Mouse (Mus musculus) intestine, embryonic 15.5 days (tissue): ENCODE measurements around the gene Arrdc4. TPM values are rescaled to one million over a fixed set of nuclear protein-coding genes. Genes with fewer than 3 reads are reported as not detected.

ENCODE experiments used
- ATAC-seq: fragments of 200-750 bp; cut with Nextera tagmentation; 2 replicates; pipeline ENCODE4 v1.8.0; 2017; ENCODE audit warnings: moderate TSS enrichment, moderate library complexity
- H3K27ac ChIP-seq: fragments of 300-500 bp; sonication (generic); 2 replicates; pipeline ENCODE4 v1.5.1; 2015; ENCODE audit warnings: mild to moderate bottlenecking, inconsistent platforms
- H3K27me3 ChIP-seq: fragments of 300-500 bp; sonication (generic); replicated peaks from 2 replicates; pipeline ENCODE4 v1.6.1; 2015; ENCODE audit warnings: inconsistent platforms
- H3K36me3 ChIP-seq: fragments of 300-500 bp; sonication (generic); 2 replicates; pipeline ENCODE4 v1.6.1; 2015; ENCODE audit warnings: inconsistent platforms
- H3K4me1 ChIP-seq: fragments of 300-500 bp; sonication (generic); replicated peaks from 2 replicates; pipeline ENCODE4 v1.6.1; 2015; ENCODE audit warnings: inconsistent platforms
- H3K4me2 ChIP-seq: fragments of 300-500 bp; sonication (generic); replicated peaks from 2 replicates; pipeline ENCODE4 v1.6.1; 2015; ENCODE audit warnings: mild to moderate bottlenecking, inconsistent platforms
- H3K4me3 ChIP-seq: fragments of 300-500 bp; sonication (generic); replicated peaks from 2 replicates; pipeline ENCODE4 v1.5.1; 2015; ENCODE audit warnings: inconsistent platforms
- H3K9ac ChIP-seq: fragments of 300-500 bp; sonication (generic); 2 replicates; pipeline ENCODE4 v1.6.1; 2015; ENCODE audit warnings: inconsistent platforms
- H3K9me3 ChIP-seq: fragments of 300-500 bp; sonication (generic); 2 replicates; pipeline ENCODE4 v1.6.1; 2016; ENCODE audit warnings: inconsistent platforms
- WGBS: fragments of 180-500 bp; shearing (Covaris S2); methylation state at CpG from one replicate; pipeline ENCODE4 v1.1.7; 2015; 5-methylcytosine and 5-hydroxymethylcytosine counted together
- polyA plus RNA-seq: library from polyadenylated mRNA; unstranded; fragments of >200 nt; fragmentation: Nextera tagmentation; extraction: Ambion mirVana; gene quantifications from 2 replicates; pipeline ENCODE4 v1.2.1, GENCODE M21; 2015

The Arrdc4 gene
- 28.2 and 29.6 TPM in 2 replicates for polyA plus RNA-seq

DNA sequence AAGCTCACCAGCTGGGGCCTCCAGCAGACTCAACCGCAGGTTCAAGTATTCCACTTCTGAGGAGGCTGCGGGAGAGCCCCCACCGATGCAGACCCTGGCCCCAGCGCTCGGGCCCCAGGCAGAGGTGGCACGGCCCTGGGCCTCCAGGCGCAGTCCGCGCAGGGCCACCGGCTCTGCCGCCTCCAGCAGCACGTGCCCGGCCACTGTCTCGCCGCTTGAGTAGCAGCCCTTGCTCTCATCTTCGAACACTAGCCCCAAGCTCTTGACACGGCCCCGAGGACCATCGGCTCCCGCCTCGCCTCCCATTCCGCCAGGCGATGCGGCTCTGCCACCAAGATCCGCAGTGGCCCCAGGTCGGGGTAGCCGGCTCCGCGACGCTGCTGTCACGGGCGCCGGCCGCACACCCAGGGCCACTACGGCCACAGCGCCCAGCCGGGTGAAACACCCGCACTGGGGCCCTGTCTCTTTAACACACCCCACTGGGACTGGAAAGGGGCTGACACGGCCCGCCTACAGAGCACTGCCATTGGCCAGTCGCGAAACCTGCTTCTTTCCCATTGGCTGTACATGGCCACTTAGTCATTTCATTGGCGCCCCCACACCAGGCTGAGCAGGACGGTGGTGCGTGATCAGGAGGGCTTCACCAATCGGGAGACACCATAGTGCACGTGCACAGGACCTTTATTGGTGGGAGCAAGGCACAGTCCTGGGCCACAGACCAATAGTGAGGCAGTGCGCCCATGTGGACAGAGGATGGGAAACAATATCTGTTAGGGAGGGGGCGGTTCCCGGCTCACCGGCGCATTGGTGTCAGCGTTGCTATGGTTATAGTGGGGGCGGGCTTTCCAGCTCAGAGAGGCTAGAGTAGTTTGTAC, at the start of gene Arrdc4:
Gene Arrdc4, minus strand, starts transcription at position 481 of the 875 bp plus-strand sequence.
- no peaks in the 10 kb centered on the region for H3K27me3 ChIP-seq
- peak within 1 kb of the TSS; percentile 75 for H3K9ac ChIP-seq
- H3K4me2 ChIP-seq, result peak within 1 kb of the TSS; percentile 79
- H3K4me1 ChIP-seq, result peaks cover 12% of the 10 kb centered on the region
- peak within 1 kb of the TSS; percentile 66 for H3K4me3 ChIP-seq
- H3K36me3 ChIP-seq, result no peaks in the 10 kb centered on the region
- H3K27ac ChIP-seq, result peak within 1 kb of the TSS; percentile 81
- under 1% methylated on average over 54 of the region's 54 CpGs for WGBS
- no peaks in the 10 kb centered on the region for H3K9me3 ChIP-seq
- ATAC-seq, result peak; percentile 99

DNA sequence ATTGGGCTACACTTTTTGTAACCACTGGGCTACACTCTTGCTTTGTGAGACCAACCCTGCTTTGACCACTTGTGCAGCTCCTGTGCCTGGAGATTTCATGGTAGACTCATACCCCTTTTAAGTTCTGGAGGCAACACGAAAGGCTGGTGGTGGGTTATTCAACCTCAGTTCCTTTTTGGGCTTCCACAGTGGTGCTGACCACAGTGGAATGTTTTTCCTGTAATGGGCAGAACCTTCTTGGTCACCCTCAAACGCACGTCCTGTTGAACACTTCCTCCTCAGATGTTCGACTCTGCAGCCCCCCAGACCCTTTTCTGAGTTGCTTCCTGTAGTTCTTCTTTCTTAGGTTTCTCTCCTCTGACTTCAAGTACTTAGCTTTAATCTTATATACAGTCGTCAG, 46.5 kb upstream of the Arrdc4 start:
- Histone ChIP-seq H3K9ac (no peak overlapping the region), H3K4me3 (no peak overlapping the region), H3K4me1 (no peaks in the 10 kb centered on the region), H3K36me3 (no peaks in the 10 kb centered on the region), H3K27me3 (no peaks in the 10 kb centered on the region), H3K9me3 (no peaks in the 10 kb centered on the region), H3K27ac (no peak overlapping the region), H3K4me2 (no peak overlapping the region)
- no peak for ATAC-seq
- 75% methylated on average over 5 of the region's 5 CpGs for WGBS

DNA sequence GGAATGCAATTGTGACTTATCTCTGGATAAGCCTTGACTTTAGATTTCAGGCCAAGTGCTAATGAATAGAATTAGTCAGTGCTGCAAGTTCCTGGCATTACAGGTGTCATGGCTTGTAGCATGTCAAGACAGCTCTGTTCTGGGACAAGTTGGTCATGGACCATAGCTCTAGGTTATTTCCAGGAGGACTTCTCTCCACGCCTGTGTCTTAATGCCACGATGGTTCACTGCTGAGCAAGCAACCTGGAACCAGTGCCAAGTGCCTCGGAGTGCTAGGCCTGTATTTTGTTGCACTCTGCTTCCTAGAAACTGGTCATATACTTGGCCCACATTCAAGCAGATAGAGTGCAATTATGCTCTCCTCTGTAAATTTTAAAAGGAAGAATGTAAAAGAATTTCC, 39.7 kb upstream of the Arrdc4 start:
- no peaks in the 10 kb centered on the region for H3K4me1 ChIP-seq
- ATAC-seq, result no peak
- no peaks in the 10 kb centered on the region for H3K27me3 ChIP-seq
- H3K36me3 ChIP-seq, result no peaks in the 10 kb centered on the region
- no peaks in the 10 kb centered on the region for H3K9me3 ChIP-seq
- no peak overlapping the region for H3K4me3 ChIP-seq
- H3K9ac ChIP-seq, result no peak overlapping the region
- H3K27ac ChIP-seq, result no peak overlapping the region
- 76% methylated on average over 3 of the region's 3 CpGs for WGBS
- no peak overlapping the region for H3K4me2 ChIP-seq

DNA sequence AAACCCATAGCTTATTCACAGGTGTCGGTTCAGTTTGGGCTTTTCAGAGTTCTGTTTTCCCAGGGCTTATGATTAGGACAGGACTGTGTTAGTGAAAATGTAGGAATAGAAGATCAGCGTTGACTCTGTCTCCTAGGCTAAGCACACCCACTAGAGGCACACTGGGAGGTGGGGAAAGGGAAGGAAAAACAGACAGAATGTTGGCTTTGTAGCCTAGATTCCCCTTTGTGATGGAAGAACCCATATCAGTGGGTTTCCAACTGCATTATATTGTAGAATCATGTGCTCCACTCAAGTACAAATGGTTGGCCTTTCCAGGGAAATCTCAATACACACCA, 22.7 kb upstream of the Arrdc4 start:
- Histone ChIP-seq H3K27ac (peak overlapping the region; percentile 33; the same call in 1 of the 2 replicates), H3K4me1 (no peaks in the 10 kb centered on the region), H3K9me3 (no peaks in the 10 kb centered on the region), H3K4me2 (no peak overlapping the region), H3K27me3 (no peaks in the 10 kb centered on the region), H3K4me3 (no peak overlapping the region), H3K36me3 (no peaks in the 10 kb centered on the region), H3K9ac (no peak overlapping the region)
- 75% methylated on average over 2 of the region's 2 CpGs for WGBS
- ATAC-seq, result peak; percentile 55

DNA sequence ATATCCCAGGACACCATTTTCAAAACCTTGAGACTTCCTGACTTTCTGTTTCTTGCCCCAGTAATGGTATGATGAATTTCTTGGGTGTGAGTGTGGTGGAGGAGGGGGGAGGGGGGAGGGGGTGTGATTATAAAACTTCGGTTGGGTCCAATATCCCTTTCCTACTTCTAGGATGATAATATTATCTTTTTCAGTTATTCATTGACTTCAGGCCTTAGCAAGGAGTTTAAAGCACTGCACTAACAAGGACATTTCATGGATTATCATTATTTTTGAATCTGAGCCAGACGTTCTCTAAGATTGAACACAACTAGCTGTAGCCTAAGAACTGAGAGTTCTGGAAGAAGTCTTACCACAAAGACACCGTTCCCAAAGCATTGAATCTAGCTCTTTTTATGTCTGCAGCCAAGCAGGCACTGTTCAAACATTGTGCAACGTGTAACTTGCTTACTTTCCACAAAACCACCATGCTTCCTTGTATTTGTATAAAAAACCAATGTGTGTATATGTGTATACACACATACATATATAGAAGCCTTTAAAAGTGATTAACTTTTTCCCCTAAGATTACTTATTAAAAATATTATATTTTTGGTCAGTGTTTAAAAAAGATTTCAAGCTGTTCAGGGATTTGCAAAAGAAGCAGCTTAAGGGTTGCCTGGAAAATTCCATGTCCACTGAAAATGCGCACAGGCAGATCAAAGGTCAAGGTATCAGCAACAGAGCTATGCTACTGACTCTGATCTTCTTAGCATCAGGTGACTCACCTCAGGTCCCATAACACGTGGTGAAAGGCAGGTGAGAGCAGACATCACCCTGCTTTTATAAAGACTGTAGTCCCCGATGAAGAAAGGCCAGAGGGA, 22.1 kb upstream of the Arrdc4 start:
- WGBS, result 45% methylated on average over 7 of the region's 7 CpGs

DNA sequence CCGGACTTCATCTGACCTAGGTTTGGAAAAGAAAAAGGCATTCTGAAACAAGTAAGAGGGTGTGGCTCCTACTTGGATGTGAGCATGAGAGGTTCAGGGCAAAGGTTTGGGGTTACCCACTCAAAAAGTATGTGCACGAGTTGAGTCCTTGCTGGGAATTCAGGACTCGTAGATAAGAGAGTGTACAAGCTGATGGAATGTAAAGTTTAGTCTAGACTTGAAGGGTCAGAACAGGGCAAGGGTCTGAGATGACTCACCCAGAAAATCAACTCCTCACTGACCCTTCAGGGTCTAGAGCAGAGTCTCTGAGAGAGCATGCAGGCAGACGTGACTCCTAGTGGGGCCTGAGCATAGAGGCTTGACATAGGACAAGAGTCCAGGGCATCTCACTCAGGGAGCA, 16.9 kb upstream of the Arrdc4 start:
- Histone ChIP-seq H3K27me3 (no peaks in the 10 kb centered on the region), H3K4me3 (no peak overlapping the region), H3K27ac (no peak overlapping the region), H3K36me3 (no peaks in the 10 kb centered on the region), H3K4me2 (no peak overlapping the region), H3K9ac (no peak overlapping the region), H3K9me3 (no peaks in the 10 kb centered on the region), H3K4me1 (no peaks in the 10 kb centered on the region)
- 67% methylated on average over 4 of the region's 4 CpGs for WGBS
- no peak for ATAC-seq

More for the DNA sequence above, 22.1 kb upstream of the Arrdc4 start:
- Histone ChIP-seq H3K4me1 (no peaks in the 10 kb centered on the region), H3K27me3 (no peaks in the 10 kb centered on the region), H3K9me3 (no peaks in the 10 kb centered on the region), H3K4me3 (no peak overlapping the region), H3K27ac (peak overlapping the region; percentile 61), H3K36me3 (no peaks in the 10 kb centered on the region), H3K9ac (no peak overlapping the region), H3K4me2 (no peak overlapping the region)
- peak; percentile 93 for ATAC-seq

DNA sequence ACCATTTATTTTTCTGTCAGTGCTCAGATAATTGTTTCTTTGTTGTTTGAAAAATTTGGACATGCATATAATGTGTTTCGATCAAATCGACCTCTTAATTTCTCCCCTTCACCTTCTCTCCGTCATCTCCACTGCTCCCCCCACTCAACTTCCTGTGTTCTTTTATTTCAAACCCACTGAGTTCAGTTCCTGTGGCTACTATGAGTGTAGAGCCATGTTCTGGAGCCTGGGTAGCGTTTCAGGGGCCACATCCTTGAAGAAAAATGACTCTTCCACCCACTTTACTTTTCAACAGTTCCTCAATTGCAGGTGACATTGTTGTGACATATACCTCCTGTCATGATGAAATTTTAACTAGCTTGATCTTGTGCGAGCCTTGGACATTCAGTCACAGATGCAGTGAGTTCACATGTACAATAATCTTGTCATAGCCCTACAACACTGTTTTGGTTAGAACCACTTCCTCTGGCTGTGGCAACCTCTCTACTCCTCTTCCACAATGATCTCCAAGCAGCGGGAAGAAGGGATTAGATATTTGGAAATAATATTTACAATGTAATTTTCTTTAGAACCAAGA, 10.2 kb upstream of the Arrdc4 start:
- no peak overlapping the region for H3K9ac ChIP-seq
- H3K4me1 ChIP-seq, result no peaks in the 10 kb centered on the region
- no peaks in the 10 kb centered on the region for H3K27me3 ChIP-seq
- H3K9me3 ChIP-seq, result no peaks in the 10 kb centered on the region
- WGBS, result 78% methylated on average over 6 of the region's 6 CpGs
- H3K4me2 ChIP-seq, result no peak overlapping the region
- no peak overlapping the region for H3K4me3 ChIP-seq
- no peak for ATAC-seq
- no peaks in the 10 kb centered on the region for H3K36me3 ChIP-seq
- no peak overlapping the region for H3K27ac ChIP-seq

DNA sequence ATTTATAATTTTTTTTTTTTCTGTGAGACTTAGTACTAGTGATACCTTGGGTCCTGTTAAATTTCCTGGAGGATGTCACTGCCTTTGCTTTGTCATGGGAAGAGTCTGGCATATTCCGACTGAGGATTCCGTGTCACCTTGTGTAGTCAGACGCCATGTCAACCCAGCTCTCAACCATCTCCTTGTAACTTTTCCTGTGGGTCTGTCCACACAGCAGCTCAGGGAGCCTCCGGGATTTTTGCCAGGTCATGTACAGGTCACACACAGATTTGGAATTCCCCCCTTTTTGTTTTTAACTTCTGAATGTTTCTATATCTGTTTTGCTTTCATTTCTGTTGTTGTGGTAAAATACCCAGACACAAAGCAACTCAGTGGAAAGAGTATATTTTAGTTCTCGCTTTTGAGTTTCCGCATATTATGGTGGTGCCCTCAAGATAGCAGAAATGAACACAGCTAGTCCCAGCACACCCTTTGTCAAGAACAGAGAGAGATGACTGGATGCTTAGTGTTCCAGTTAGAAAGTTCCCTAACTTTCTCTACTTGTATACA, 7.7 kb upstream of the Arrdc4 start:
- Histone ChIP-seq H3K9ac (no peak overlapping the region), H3K27me3 (no peaks in the 10 kb centered on the region), H3K4me3 (no peak overlapping the region), H3K9me3 (no peaks in the 10 kb centered on the region), H3K4me2 (no peak overlapping the region), H3K27ac (no peak overlapping the region), H3K36me3 (no peaks in the 10 kb centered on the region), H3K4me1 (no peaks in the 10 kb centered on the region)
- no peak for ATAC-seq
- 82% methylated on average over 6 of the region's 6 CpGs for WGBS

DNA sequence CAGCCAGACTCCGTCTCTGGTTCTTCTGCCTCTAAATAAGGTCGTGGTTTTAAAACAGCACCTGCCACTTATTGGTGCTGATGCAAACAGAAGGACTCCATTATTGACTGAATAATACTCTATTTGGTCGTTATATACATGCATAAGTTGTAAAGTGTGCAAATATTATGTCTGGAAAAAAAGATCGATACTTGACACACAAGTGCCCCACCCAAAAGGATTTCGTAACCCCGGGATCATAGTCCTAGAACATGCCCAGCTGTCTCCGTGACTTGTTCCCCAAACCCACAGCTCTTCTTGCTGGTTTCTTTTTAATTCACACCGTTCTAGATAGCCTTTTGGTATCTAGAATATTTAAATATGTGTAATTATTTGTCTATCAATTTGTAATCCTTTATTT, 878 bp upstream of the Arrdc4 start:
- Histone ChIP-seq H3K9me3 (no peaks in the 10 kb centered on the region), H3K4me3 (peak overlapping the region; percentile 66), H3K4me2 (peak overlapping the region; percentile 79), H3K9ac (no peak overlapping the region), H3K36me3 (no peaks in the 10 kb centered on the region), H3K27me3 (no peaks in the 10 kb centered on the region), H3K27ac (peak overlapping the region; percentile 66), H3K4me1 (peaks cover 12% of the 10 kb centered on the region)
- peak; percentile 12 for ATAC-seq
- 46% methylated on average over 8 of the region's 8 CpGs for WGBS

DNA sequence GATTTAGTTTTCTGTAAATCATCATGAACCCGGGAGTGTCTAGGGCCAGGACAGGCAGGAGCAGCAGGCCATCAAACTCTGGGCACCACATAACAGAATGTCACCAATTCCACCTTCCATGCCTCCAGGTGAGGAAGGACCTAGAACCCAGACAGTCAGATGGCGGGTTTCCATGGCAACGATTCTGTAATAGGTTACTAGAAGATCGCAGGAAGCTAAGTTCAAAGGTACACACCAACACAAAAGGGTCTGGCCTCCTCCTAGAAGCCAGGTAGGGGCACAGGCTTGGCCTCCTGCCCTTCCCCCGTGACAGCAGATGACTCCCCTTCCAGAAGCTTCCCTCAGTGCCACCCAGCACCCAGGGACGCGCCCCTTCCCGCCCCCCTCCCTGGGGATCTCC, 680 bp downstream of the Arrdc4 start:
- Histone ChIP-seq H3K4me1 (peaks cover 12% of the 10 kb centered on the region), H3K9me3 (no peaks in the 10 kb centered on the region), H3K4me2 (peak overlapping the region; percentile 79), H3K36me3 (no peaks in the 10 kb centered on the region), H3K27ac (peak overlapping the region; percentile 81), H3K27me3 (no peaks in the 10 kb centered on the region), H3K4me3 (peak overlapping the region; percentile 66), H3K9ac (peak overlapping the region; percentile 75)
- ATAC-seq, result peak; percentile 0; the same call in 1 of the 2 replicates
- 15% methylated on average over 8 of the region's 8 CpGs for WGBS

DNA sequence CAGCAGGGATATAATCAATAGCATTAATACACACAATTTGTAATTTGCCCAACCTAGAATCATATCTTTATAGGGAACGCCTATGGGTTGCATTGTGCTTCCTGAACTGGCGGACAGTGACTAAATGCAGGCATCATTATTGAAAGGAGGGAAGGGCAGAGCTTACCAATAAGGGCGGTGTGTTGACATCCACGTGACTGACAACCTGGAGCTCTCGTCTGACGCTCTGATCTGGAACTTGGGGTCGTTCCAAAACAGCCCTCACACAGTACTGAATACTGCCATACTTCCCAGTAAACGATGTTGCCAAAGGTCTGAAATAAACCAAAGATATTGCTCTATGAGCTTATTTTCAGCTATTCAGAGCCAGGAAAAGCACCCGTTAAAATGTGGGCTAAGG, 4.4 kb downstream of the Arrdc4 start:
- Histone ChIP-seq H3K4me1 (peaks cover 11% of the 10 kb centered on the region), H3K4me2 (no peak overlapping the region), H3K36me3 (peaks cover 21% of the 10 kb centered on the region), H3K9me3 (no peaks in the 10 kb centered on the region), H3K27ac (no peak overlapping the region), H3K27me3 (no peaks in the 10 kb centered on the region), H3K4me3 (no peak overlapping the region), H3K9ac (no peak overlapping the region)
- WGBS, result 89% methylated on average over 9 of the region's 9 CpGs
- ATAC-seq, result no peak

DNA sequence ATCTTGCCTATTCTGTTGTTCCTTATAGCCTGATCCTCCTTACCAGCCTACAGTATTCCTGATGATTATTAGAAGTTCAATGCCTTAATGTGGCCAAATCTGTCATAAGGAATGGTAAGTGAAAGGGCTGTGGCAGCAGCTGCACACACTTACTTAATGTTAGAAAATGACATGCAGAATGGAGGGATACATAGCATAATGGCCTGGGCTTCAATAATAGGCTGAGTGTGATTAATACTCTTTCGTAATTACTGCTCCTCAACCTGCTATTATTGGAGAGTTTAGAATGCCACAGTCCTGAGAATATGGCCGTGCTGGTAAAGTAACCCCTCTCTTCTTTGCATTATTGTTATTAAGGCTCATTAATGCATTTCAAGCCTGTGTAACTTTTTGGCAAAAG, 4.8 kb downstream of the Arrdc4 start:
- Histone ChIP-seq H3K27me3 (no peaks in the 10 kb centered on the region), H3K4me3 (no peak overlapping the region), H3K4me2 (no peak overlapping the region), H3K9ac (no peak overlapping the region), H3K4me1 (peaks cover 10% of the 10 kb centered on the region; the same call in 1 of the 2 replicates), H3K36me3 (peaks cover 24% of the 10 kb centered on the region), H3K9me3 (no peaks in the 10 kb centered on the region), H3K27ac (no peak overlapping the region)
- 90% methylated on average over 2 of the region's 2 CpGs for WGBS
- ATAC-seq, result no peak
